Mouse (Mus musculus) ES-Bruce4 (cell line): ENCODE data around the gene Spg20.

Source experiments
- CTCF ChIP-seq: IDR thresholded peaks from one replicate; pipeline ENCODE4 v1.8.1; 2011; ENCODE audit warnings: low read depth, low read length
- EP300 ChIP-seq: IDR thresholded peaks from 2 replicates; pipeline ENCODE4 v1.6.1; 2011; ENCODE audit warnings: low read depth, low read length; ENCODE audit not compliant: insufficient read depth
- POLR2A ChIP-seq: IDR thresholded peaks from one replicate; pipeline ENCODE4 v1.8.1; 2011; ENCODE audit warnings: low read length; ENCODE audit not compliant: insufficient read depth

DNA sequence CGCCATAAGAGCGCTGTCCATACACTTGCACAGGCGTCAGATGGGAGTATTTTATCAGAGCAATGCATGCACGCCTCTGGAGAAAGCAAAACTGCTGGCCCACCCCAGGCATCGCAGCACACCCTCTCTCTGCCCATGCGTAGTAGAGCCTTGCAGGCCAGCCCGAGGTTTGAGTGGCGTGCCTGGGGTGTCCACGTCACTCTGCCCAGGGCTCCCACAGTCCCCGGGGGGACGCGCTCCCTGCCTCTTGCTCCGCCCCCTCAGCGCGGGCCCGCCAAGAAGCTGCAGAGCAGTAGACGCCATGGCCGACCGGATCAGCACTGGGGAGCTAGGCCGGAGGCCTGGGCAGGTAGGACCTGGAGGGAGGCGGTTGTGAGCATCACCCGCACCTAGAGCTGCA, 69.9 kb downstream of the Spg20 start, which contains the start of gene Sohlh2:
- no peak for TF ChIP-seq CTCF
- no peak for TF ChIP-seq EP300
- no peak for TF ChIP-seq POLR2A
